Mouse (Mus musculus): ENCODE data around the gene Sccpdh.
A peak's percentile ranks its signal among the peaks of the same experiment; 100 is the strongest.

Sccpdh gene

GRCm38 (mm10) chr1:179734500-179735474 is 66.8 kb downstream of the Sccpdh start:
- DNase-seq: peak; percentile 76 to 77

GRCm38 (mm10) chr1:179736483-179736882 is 68.5 kb downstream of the Sccpdh start:
- no peak for DNase-seq
